11 mouse cellular contexts compared by ENCODE assay signal in the genomic region with DNA sequence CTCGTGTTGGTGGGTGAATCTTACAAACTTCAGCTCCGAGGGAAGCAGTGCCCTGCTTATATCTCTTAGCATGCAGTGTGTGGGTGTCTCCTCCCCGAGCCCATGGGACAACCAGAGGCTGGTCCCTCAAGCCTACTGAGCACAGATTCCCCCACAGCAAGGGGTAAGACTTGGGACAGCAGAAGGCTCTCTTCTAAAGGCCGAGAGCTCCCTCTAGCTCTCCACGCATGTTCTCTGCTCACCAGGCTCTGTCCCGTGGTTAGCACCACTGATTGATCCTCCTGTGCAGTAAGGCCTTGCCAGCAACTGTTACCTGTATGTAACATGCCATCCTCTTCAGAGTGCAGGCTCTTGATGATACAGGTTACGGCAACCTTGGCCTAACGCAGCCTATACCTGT. TPM values are rescaled to one million over a fixed set of nuclear protein-coding genes. Genes with fewer than 3 reads are reported as not detected.
DNase-seq lines count a peak whose midpoint lies in the region; ATAC-seq and TF ChIP-seq lines count a peak whose summit lies in the region.
"Had no signal": no experiment of that assay in that cellular context is flagged by ENCODE, and none has a peak within 500 bp of the region (broad histone marks: within the 10 kb centered on the region; RNA-seq: fewer than 3 reads in every experiment).

No protein-coding gene starts in this region.

- no peak for ATAC-seq in intestine, embryonic 14.5 days (replicated peaks; ENCODE audit: low FRiP score, low TSS enrichment, low read depth)
- no peak for ATAC-seq in intestine, embryonic 16.5 days
- ATAC-seq in hindbrain, embryonic 14.5 days (ENCODE audit: low FRiP score), result no peak

- H3K4me1 ChIP-seq in intestine, embryonic 14.5 days (replicated peaks; ENCODE audit: control insufficient read depth, insufficient read depth, low read length), result 0 out of 2 replicates have a peak, but pooled peaks cover 3% of the 10 kb centered on the region
- H3K4me1 ChIP-seq in intestine, embryonic 16.5 days (ENCODE audit: control insufficient read depth, insufficient read depth, low read length), result peaks cover 7% of the 10 kb centered on the region
- peaks cover 7% of the 10 kb centered on the region for H3K4me1 ChIP-seq in small intestine, adult 2 months (ENCODE audit: control insufficient read depth, insufficient read depth, insufficient read length, low read length)
- H3K4me1 ChIP-seq in hindbrain, embryonic 14.5 days (replicated peaks; ENCODE audit: control insufficient read depth, insufficient read depth, low read length), result no peaks in the 10 kb centered on the region

- 74% methylated on average over 8 of the region's 8 CpGs for WGBS in intestine, embryonic 14.5 days
- WGBS in intestine, embryonic 16.5 days, result 69% methylated on average over 8 of the region's 8 CpGs
- 79% methylated on average over 8 of the region's 8 CpGs for WGBS in small intestine, adult 2 months
- 77% methylated on average over 8 of the region's 8 CpGs for WGBS in hindbrain, embryonic 14.5 days

- H3K27ac ChIP-seq in intestine, embryonic 14.5 days (ENCODE audit: low read depth), result no peak overlapping the region
- no peak overlapping the region for H3K27ac ChIP-seq in intestine, embryonic 16.5 days (ENCODE audit: low read length)
- no peak overlapping the region for H3K27ac ChIP-seq in small intestine, adult 2 months (ENCODE audit: insufficient read depth, low read depth, low read length)
- no peak overlapping the region for H3K27ac ChIP-seq in hindbrain, embryonic 14.5 days

- H3K9me3 ChIP-seq in intestine, embryonic 14.5 days (ENCODE audit: control insufficient read depth, low read length), result no peaks in the 10 kb centered on the region
- H3K9me3 ChIP-seq in intestine, embryonic 16.5 days (ENCODE audit: control insufficient read depth, low read length), result no peaks in the 10 kb centered on the region
- no peaks in the 10 kb centered on the region for H3K9me3 ChIP-seq in hindbrain, embryonic 14.5 days (ENCODE audit: control insufficient read depth, low read length)

- H3K27me3 ChIP-seq in intestine, embryonic 14.5 days (replicated peaks; ENCODE audit: control insufficient read depth, insufficient read depth, low read length), result no peaks in the 10 kb centered on the region
- H3K27me3 ChIP-seq in intestine, embryonic 16.5 days (replicated peaks; ENCODE audit: control insufficient read depth, insufficient read depth, low read length), result no peaks in the 10 kb centered on the region
- no peaks in the 10 kb centered on the region for H3K27me3 ChIP-seq in small intestine, adult 2 months (ENCODE audit: control insufficient read depth, insufficient read depth, low read length)
- H3K27me3 ChIP-seq in hindbrain, embryonic 14.5 days (ENCODE audit: control insufficient read depth, insufficient read depth, low read length), result no peaks in the 10 kb centered on the region

- H3K4me2 ChIP-seq in intestine, embryonic 14.5 days (ENCODE audit: low read length), result no peak overlapping the region
- H3K4me2 ChIP-seq in intestine, embryonic 16.5 days (ENCODE audit: low read depth, low read length), result no peak overlapping the region
- no peak overlapping the region for H3K4me2 ChIP-seq in hindbrain, embryonic 14.5 days (replicated peaks)

- no peak overlapping the region for H3K9ac ChIP-seq in intestine, embryonic 14.5 days (ENCODE audit: low read length)
- no peak overlapping the region for H3K9ac ChIP-seq in intestine, embryonic 16.5 days (ENCODE audit: low read depth, low read length)
- H3K9ac ChIP-seq in hindbrain, embryonic 14.5 days, result no peak overlapping the region

- peak; percentile 26; the same call in 1 of the 2 replicates for TF ChIP-seq CTCF in small intestine, adult 2 months (IDR thresholded peaks at IDR 0.05; ENCODE audit: extremely low read depth, insufficient read length, insufficient replicate concordance, low read depth, low read length)

- H3K4me3 ChIP-seq in intestine, embryonic 14.5 days (ENCODE audit: low read depth, low read length), result no peak overlapping the region
- H3K4me3 ChIP-seq in intestine, embryonic 16.5 days (ENCODE audit: low read length), result no peak overlapping the region
- H3K4me3 ChIP-seq in small intestine, adult 2 months (ENCODE audit: low read depth, low read length), result no peak overlapping the region
- no peak overlapping the region for H3K4me3 ChIP-seq in hindbrain, embryonic 14.5 days (replicated peaks; ENCODE audit: low read length)

- peak; percentile 38 for DNase-seq in adrenal gland, postnatal 10 days
- no peak for DNase-seq in adrenal gland, postnatal 25 days
- DNase-seq in intestine, embryonic 14.5 days (ENCODE audit: low spot score), result peak; percentile 63
- peak; percentile 56 to 60 for DNase-seq in right cerebral cortex, adult 2 months (ENCODE audit: low spot score in 2 of 2)
- DNase-seq in right cerebral cortex, postnatal 14 days, result no peak
- no peak for DNase-seq in hindbrain, embryonic 14.5 days (ENCODE audit: low spot score)
- DNase-seq: B cell, adult 2 months; gastrocnemius, postnatal 14 days; thymus, postnatal 36 days had no signal

- TF ChIP-seq POLR2A in small intestine, adult 2 months (IDR thresholded peaks at IDR 0.05; ENCODE audit: low read depth, low read length), result no peak

- peaks cover 53% of the 10 kb centered on the region for H3K36me3 ChIP-seq in intestine, embryonic 14.5 days (ENCODE audit: control insufficient read depth, insufficient read depth, low read length)
- H3K36me3 ChIP-seq in intestine, embryonic 16.5 days (ENCODE audit: control insufficient read depth, insufficient read depth, low read length), result peaks cover 5% of the 10 kb centered on the region; the same call in 1 of the 2 replicates
- H3K36me3 ChIP-seq in small intestine, adult 2 months (ENCODE audit: control insufficient read depth, insufficient read depth, low read length), result peaks cover 35% of the 10 kb centered on the region
- H3K36me3 ChIP-seq in hindbrain, embryonic 14.5 days (replicated peaks; ENCODE audit: control insufficient read depth, insufficient read depth), result peaks cover 96% of the 10 kb centered on the region

RNA-seq across cellular contexts. Expression of a gene that starts 36.5 kb away (rescaled TPM):
- 1 to 10 TPM; 4.0 to 5.0 TPM for total RNA-seq in adrenal gland, postnatal 10 days (2021)
- 3.2 and 4.6 TPM in 2 replicates for total RNA-seq in adrenal gland, postnatal 25 days (2021)
- 5.1 and 5.6 TPM in 2 replicates for polyA plus RNA-seq in intestine, embryonic 14.5 days (2014; fragmentation: Nextera tagmentation; extraction: Ambion mirVana)
- polyA plus RNA-seq in intestine, embryonic 16.5 days (2015; fragmentation: Nextera tagmentation; extraction: Ambion mirVana), result 4.3 and 4.8 TPM in 2 replicates
- polyA plus RNA-seq in small intestine, adult 2 months (2012; rRNA removed), result 12.4 and 28.6 TPM in 2 replicates
- polyA plus RNA-seq in hindbrain, embryonic 14.5 days (2014; fragmentation: Nextera tagmentation; extraction: Ambion mirVana), result 49.4 and 51.7 TPM in 2 replicates

RNA-seq across cellular contexts. Expression of a gene that starts 45.0 kb away (rescaled TPM):
- not detected for total RNA-seq in adrenal gland, postnatal 10 days (2021)
- not detected in 2 replicates for total RNA-seq in adrenal gland, postnatal 25 days (2021)
- 0.91 and 1.1 TPM in 2 replicates for polyA plus RNA-seq in intestine, embryonic 14.5 days (2014; fragmentation: Nextera tagmentation; extraction: Ambion mirVana)
- polyA plus RNA-seq in intestine, embryonic 16.5 days (2015; fragmentation: Nextera tagmentation; extraction: Ambion mirVana), result 0.28 and 0.56 TPM in 2 replicates
- 1.1 and 2.2 TPM in 2 replicates for polyA plus RNA-seq in small intestine, adult 2 months (2012; rRNA removed)
- polyA plus RNA-seq in hindbrain, embryonic 14.5 days (2014; fragmentation: Nextera tagmentation; extraction: Ambion mirVana), result not detected in 2 replicates
- total RNA-seq: gastrocnemius, postnatal 14 days had no signal

Comparison
In these comparisons a context has a peak if more than half of its experiments do, and no peak if none do; other contexts are left out.
1. DNase-seq: peak in adrenal gland, postnatal 10 days (single experiment), intestine, embryonic 14.5 days (single experiment) and right cerebral cortex, adult 2 months (2 of 2); none in adrenal gland, postnatal 25 days (single experiment), right cerebral cortex, postnatal 14 days (single experiment) and hindbrain, embryonic 14.5 days (single experiment).